Mouse (Mus musculus): ENCODE measurements at regions not wholly inside any gene's neighbourhood (a gene's known extent, or its start where the extent isn't known, plus 50 kb on each side); places are given as distances from the start of the nearest gene placed in this dataset.

- TF ChIP-seq POLR2A (IDR thresholded peaks at IDR 0.05; ENCODE audit: borderline replicate concordance, extremely low read depth, low read depth, low read length) = no peak
- TF ChIP-seq CTCF (IDR thresholded peaks at IDR 0.05; ENCODE audit: insufficient read depth, low read length) = no peak
- 68% methylated on average over 7 of the region's 7 CpGs for WGBS
- no peaks in the 10 kb centered on the region for H3K4me1 ChIP-seq (ENCODE audit: control insufficient read depth, insufficient read depth, low read length)
- H3K4me3 ChIP-seq (replicated peaks; ENCODE audit: extremely low read depth, low read depth, low read length) = no peak overlapping the region
- no peak for DNase-seq
Measured at GRCm38 (mm10) chr9:73173589-73174247, 60.5 kb downstream of the Rsl24d1 start.

GRCm38 (mm10) chr9:73176645-73177044 is 63.4 kb downstream of the Rsl24d1 start:
- H3K4me3 ChIP-seq (replicated peaks; ENCODE audit: extremely low read depth, low read depth, low read length) = no peak overlapping the region
- no peak for TF ChIP-seq POLR2A (IDR thresholded peaks at IDR 0.05; ENCODE audit: borderline replicate concordance, extremely low read depth, low read depth, low read length)
- TF ChIP-seq CTCF (IDR thresholded peaks at IDR 0.05; ENCODE audit: insufficient read depth, low read length) = no peak
- no peak for DNase-seq
- H3K4me1 ChIP-seq (ENCODE audit: control insufficient read depth, insufficient read depth, low read length) = no peaks in the 10 kb centered on the region

GRCm38 (mm10) chr9:73183356-73183755 is 70.1 kb downstream of the Rsl24d1 start:
- no peak for TF ChIP-seq CTCF (IDR thresholded peaks at IDR 0.05; ENCODE audit: insufficient read depth, low read length)
- TF ChIP-seq POLR2A (IDR thresholded peaks at IDR 0.05; ENCODE audit: borderline replicate concordance, extremely low read depth, low read depth, low read length) = no peak
- Histone ChIP-seq H3K4me1 (ENCODE audit: control insufficient read depth, insufficient read depth, low read length) (no peaks in the 10 kb centered on the region), H3K4me3 (replicated peaks; ENCODE audit: extremely low read depth, low read depth, low read length) (no peak overlapping the region)
- 77% methylated on average over 5 of the region's 5 CpGs for WGBS
- DNase-seq = no peak

GRCm38 (mm10) chr9:73184908-73185307 is 71.7 kb downstream of the Rsl24d1 start:
- no peak overlapping the region for H3K4me3 ChIP-seq (replicated peaks; ENCODE audit: extremely low read depth, low read depth, low read length)
- WGBS = 53% methylated on average over 3 of the region's 3 CpGs

GRCm38 (mm10) chr9:73192271-73192785 is 79.1 kb downstream of the Rsl24d1 start:
- no peak for TF ChIP-seq POLR2A (IDR thresholded peaks at IDR 0.05; ENCODE audit: borderline replicate concordance, extremely low read depth, low read depth, low read length)

More at GRCm38 (mm10) chr9:73184908-73185307, 71.7 kb downstream of the Rsl24d1 start:
- TF ChIP-seq POLR2A (IDR thresholded peaks at IDR 0.05; ENCODE audit: borderline replicate concordance, extremely low read depth, low read depth, low read length) = no peak
- 0 out of 2 replicates have a peak, but pooled peaks have one; percentile 18 for TF ChIP-seq CTCF (IDR thresholded peaks at IDR 0.05; ENCODE audit: insufficient read depth, low read length)
- no peak for DNase-seq
- no peaks in the 10 kb centered on the region for H3K4me1 ChIP-seq (ENCODE audit: control insufficient read depth, insufficient read depth, low read length)

GRCm38 (mm10) chr9:73198261-73199085 is 85.2 kb downstream of the Rsl24d1 start:
- no peak for TF ChIP-seq POLR2A (IDR thresholded peaks at IDR 0.05; ENCODE audit: borderline replicate concordance, extremely low read depth, low read depth, low read length)
- TF ChIP-seq CTCF (IDR thresholded peaks at IDR 0.05; ENCODE audit: insufficient read depth, low read length) = no peak
- 86% methylated on average over 10 of the region's 10 CpGs for WGBS
- H3K4me3 ChIP-seq (replicated peaks; ENCODE audit: extremely low read depth, low read depth, low read length) = no peak overlapping the region

More at GRCm38 (mm10) chr9:73192271-73192785, 79.1 kb downstream of the Rsl24d1 start:
- Histone ChIP-seq H3K4me3 (replicated peaks; ENCODE audit: extremely low read depth, low read depth, low read length) (no peak overlapping the region), H3K4me1 (ENCODE audit: control insufficient read depth, insufficient read depth, low read length) (no peaks in the 10 kb centered on the region)
- 39% methylated on average over 11 of the region's 11 CpGs for WGBS
- DNase-seq = no peak

GRCm38 (mm10) chr9:73223111-73223510 is 109.9 kb downstream of the Rsl24d1 start:
- TF ChIP-seq CTCF (IDR thresholded peaks at IDR 0.05; ENCODE audit: insufficient read depth, low read length) (no peak), POLR2A (IDR thresholded peaks at IDR 0.05; ENCODE audit: borderline replicate concordance, extremely low read depth, low read depth, low read length) (no peak)
- no peak for DNase-seq
- no peak overlapping the region for H3K4me3 ChIP-seq (replicated peaks; ENCODE audit: extremely low read depth, low read depth, low read length)
- H3K4me1 ChIP-seq (ENCODE audit: control insufficient read depth, insufficient read depth, low read length) = no peaks in the 10 kb centered on the region
- 43% methylated on average over 6 of the region's 6 CpGs for WGBS

More at GRCm38 (mm10) chr9:73198261-73199085, 85.2 kb downstream of the Rsl24d1 start:
- H3K4me1 ChIP-seq (ENCODE audit: control insufficient read depth, insufficient read depth, low read length) = no peaks in the 10 kb centered on the region
- DNase-seq = no peak

GRCm38 (mm10) chr9:73240188-73240587 is 127.0 kb downstream of the Rsl24d1 start:
- DNase-seq = no peak
- TF ChIP-seq CTCF (IDR thresholded peaks at IDR 0.05; ENCODE audit: insufficient read depth, low read length) (no peak), POLR2A (IDR thresholded peaks at IDR 0.05; ENCODE audit: borderline replicate concordance, extremely low read depth, low read depth, low read length) (no peak)
- 35% methylated on average over 5 of the region's 5 CpGs for WGBS
- Histone ChIP-seq H3K4me1 (ENCODE audit: control insufficient read depth, insufficient read depth, low read length) (no peaks in the 10 kb centered on the region), H3K4me3 (replicated peaks; ENCODE audit: extremely low read depth, low read depth, low read length) (no peak overlapping the region)

- WGBS = 73% methylated on average over 4 of the region's 4 CpGs
- DNase-seq = no peak
- H3K4me3 ChIP-seq (replicated peaks; ENCODE audit: extremely low read depth, low read depth, low read length) = no peak overlapping the region
- TF ChIP-seq POLR2A (IDR thresholded peaks at IDR 0.05; ENCODE audit: borderline replicate concordance, extremely low read depth, low read depth, low read length) = no peak
- TF ChIP-seq CTCF (IDR thresholded peaks at IDR 0.05; ENCODE audit: insufficient read depth, low read length) = no peak
- H3K4me1 ChIP-seq (ENCODE audit: control insufficient read depth, insufficient read depth, low read length) = no peaks in the 10 kb centered on the region
Measured at GRCm38 (mm10) chr9:73242521-73243308, 129.5 kb downstream of the Rsl24d1 start.

Measured in lung, adult 2 months (tissue).